Mouse (Mus musculus): ENCODE results near the gene Ercc4. TPM values are rescaled to one million over a fixed set of nuclear protein-coding genes. Genes with fewer than 3 reads are reported as not detected.
A peak's percentile ranks its signal among the peaks of the same experiment; 100 is the strongest.

The Ercc4 gene
- polyA plus RNA-seq, 1 experiment from 2014 or later, result 13.6 TPM

- H3K4me1 ChIP-seq (replicated peaks; ENCODE audit: control insufficient read depth, insufficient read depth, low read length), result peaks cover 7% of the 10 kb centered on the region; the same call in 1 of the 2 replicates
- H3K4me2 ChIP-seq (ENCODE audit: low read depth, low read length), result no peak overlapping the region
- ATAC-seq (ENCODE audit: low read depth), result no peak
- no peaks in the 10 kb centered on the region for H3K36me3 ChIP-seq (ENCODE audit: control insufficient read depth, insufficient read depth, low read length)
- 63% methylated on average over 3 of the region's 3 CpGs for WGBS
- no peak overlapping the region for H3K4me3 ChIP-seq (ENCODE audit: low read length)
- no peaks in the 10 kb centered on the region for H3K9me3 ChIP-seq (ENCODE audit: control insufficient read depth, low read length)
- H3K27ac ChIP-seq (ENCODE audit: low read length), result no peak overlapping the region
- H3K27me3 ChIP-seq (ENCODE audit: control insufficient read depth, insufficient read depth, low read depth, low read length), result no peaks in the 10 kb centered on the region
- H3K9ac ChIP-seq (ENCODE audit: low read length), result no peak overlapping the region
Measured at GRCm38 (mm10) chr16:13158153-13158670, 48.7 kb downstream of the Ercc4 start.

- Histone ChIP-seq H3K9ac (ENCODE audit: low read length) (no peak overlapping the region), H3K9me3 (ENCODE audit: control insufficient read depth, low read length) (no peaks in the 10 kb centered on the region), H3K36me3 (ENCODE audit: control insufficient read depth, insufficient read depth, low read length) (no peaks in the 10 kb centered on the region), H3K4me3 (ENCODE audit: low read length) (no peak overlapping the region), H3K4me1 (replicated peaks; ENCODE audit: control insufficient read depth, insufficient read depth, low read length) (peaks cover 7% of the 10 kb centered on the region; the same call in 1 of the 2 replicates), H3K27ac (ENCODE audit: low read length) (no peak overlapping the region), H3K27me3 (ENCODE audit: control insufficient read depth, insufficient read depth, low read depth, low read length) (no peaks in the 10 kb centered on the region), H3K4me2 (ENCODE audit: low read depth, low read length) (peak overlapping the region; percentile 65)
- ATAC-seq (ENCODE audit: low read depth), result peak; percentile 88
- whole genome bisulfite sequencing, result 18% methylated on average over 13 of the region's 13 CpGs
Measured at GRCm38 (mm10) chr16:13158906-13159889, 49.7 kb downstream of the Ercc4 start.

GRCm38 (mm10) chr16:13159927-13160644 lies 50.6 kb downstream of the Ercc4 start:
- Histone ChIP-seq H3K4me2 (ENCODE audit: low read depth, low read length) (peak overlapping the region; percentile 65), H3K9me3 (ENCODE audit: control insufficient read depth, low read length) (no peaks in the 10 kb centered on the region), H3K36me3 (ENCODE audit: control insufficient read depth, insufficient read depth, low read length) (no peaks in the 10 kb centered on the region), H3K27me3 (ENCODE audit: control insufficient read depth, insufficient read depth, low read depth, low read length) (no peaks in the 10 kb centered on the region), H3K4me1 (replicated peaks; ENCODE audit: control insufficient read depth, insufficient read depth, low read length) (peaks cover 7% of the 10 kb centered on the region; the same call in 1 of the 2 replicates), H3K4me3 (ENCODE audit: low read length) (peak overlapping the region; percentile 47), H3K9ac (ENCODE audit: low read length) (peak overlapping the region; percentile 56; the same call in 1 of the 2 replicates), H3K27ac (ENCODE audit: low read length) (0 out of 2 replicates have a peak overlapping the region, but pooled peaks have one; percentile 8)
- ATAC-seq (ENCODE audit: low read depth), result peak; percentile 96
- 4% methylated on average over 29 of the region's 29 CpGs for WGBS

GRCm38 (mm10) chr16:13161516-13161915 lies 52.0 kb downstream of the Ercc4 start:
- Histone ChIP-seq H3K9me3 (ENCODE audit: control insufficient read depth, low read length) (no peaks in the 10 kb centered on the region), H3K27me3 (ENCODE audit: control insufficient read depth, insufficient read depth, low read depth, low read length) (no peaks in the 10 kb centered on the region), H3K4me1 (replicated peaks; ENCODE audit: control insufficient read depth, insufficient read depth, low read length) (peaks cover 7% of the 10 kb centered on the region; the same call in 1 of the 2 replicates), H3K9ac (ENCODE audit: low read length) (no peak overlapping the region), H3K36me3 (ENCODE audit: control insufficient read depth, insufficient read depth, low read length) (no peaks in the 10 kb centered on the region), H3K4me3 (ENCODE audit: low read length) (no peak overlapping the region), H3K4me2 (ENCODE audit: low read depth, low read length) (no peak overlapping the region), H3K27ac (ENCODE audit: low read length) (no peak overlapping the region)
- no peak for ATAC-seq (ENCODE audit: low read depth)
- WGBS, result 76% methylated on average over 5 of the region's 5 CpGs

- Histone ChIP-seq H3K4me1 (replicated peaks; ENCODE audit: control insufficient read depth, insufficient read depth, low read length) (no peaks in the 10 kb centered on the region), H3K27ac (ENCODE audit: low read length) (no peak overlapping the region), H3K4me3 (ENCODE audit: low read length) (no peak overlapping the region), H3K4me2 (ENCODE audit: low read depth, low read length) (no peak overlapping the region), H3K9ac (ENCODE audit: low read length) (no peak overlapping the region), H3K27me3 (ENCODE audit: control insufficient read depth, insufficient read depth, low read depth, low read length) (no peaks in the 10 kb centered on the region), H3K9me3 (ENCODE audit: control insufficient read depth, low read length) (no peaks in the 10 kb centered on the region), H3K36me3 (ENCODE audit: control insufficient read depth, insufficient read depth, low read length) (no peaks in the 10 kb centered on the region)
- WGBS, result 71% methylated on average over 3 of the region's 3 CpGs
- no peak for ATAC-seq (ENCODE audit: low read depth)
Measured at GRCm38 (mm10) chr16:13167731-13168130, 58.2 kb downstream of the Ercc4 start.

GRCm38 (mm10) chr16:13173055-13173742 lies 63.7 kb downstream of the Ercc4 start:
- no peak overlapping the region for H3K4me2 ChIP-seq (ENCODE audit: low read depth, low read length)
- H3K4me1 ChIP-seq (replicated peaks; ENCODE audit: control insufficient read depth, insufficient read depth, low read length), result no peaks in the 10 kb centered on the region; the same call in 1 of the 2 replicates
- no peak overlapping the region for H3K27ac ChIP-seq (ENCODE audit: low read length)
- H3K9me3 ChIP-seq (ENCODE audit: control insufficient read depth, low read length), result no peaks in the 10 kb centered on the region
- ATAC-seq (ENCODE audit: low read depth), result no peak
- no peaks in the 10 kb centered on the region for H3K27me3 ChIP-seq (ENCODE audit: control insufficient read depth, insufficient read depth, low read depth, low read length)
- H3K9ac ChIP-seq (ENCODE audit: low read length), result no peak overlapping the region
- H3K4me3 ChIP-seq (ENCODE audit: low read length), result no peak overlapping the region
- 72% methylated on average over 5 of the region's 5 CpGs for WGBS
- no peaks in the 10 kb centered on the region for H3K36me3 ChIP-seq (ENCODE audit: control insufficient read depth, insufficient read depth, low read length)

GRCm38 (mm10) chr16:13182526-13182925 lies 73.0 kb downstream of the Ercc4 start:
- H3K4me1 ChIP-seq (replicated peaks; ENCODE audit: control insufficient read depth, insufficient read depth, low read length), result no peaks in the 10 kb centered on the region
- no peak overlapping the region for H3K27ac ChIP-seq (ENCODE audit: low read length)
- no peaks in the 10 kb centered on the region for H3K36me3 ChIP-seq (ENCODE audit: control insufficient read depth, insufficient read depth, low read length)
- no peaks in the 10 kb centered on the region for H3K27me3 ChIP-seq (ENCODE audit: control insufficient read depth, insufficient read depth, low read depth, low read length)
- H3K4me3 ChIP-seq (ENCODE audit: low read length), result no peak overlapping the region
- no peak overlapping the region for H3K9ac ChIP-seq (ENCODE audit: low read length)
- 92% methylated on average over 5 of the region's 5 CpGs for WGBS
- ATAC-seq (ENCODE audit: low read depth), result no peak
- H3K4me2 ChIP-seq (ENCODE audit: low read depth, low read length), result no peak overlapping the region
- H3K9me3 ChIP-seq (ENCODE audit: control insufficient read depth, low read length), result no peaks in the 10 kb centered on the region; the same call in 1 of the 2 replicates

GRCm38 (mm10) chr16:13183182-13183742 lies 73.8 kb downstream of the Ercc4 start:
- Histone ChIP-seq H3K4me2 (ENCODE audit: low read depth, low read length) (no peak overlapping the region), H3K9ac (ENCODE audit: low read length) (no peak overlapping the region), H3K27me3 (ENCODE audit: control insufficient read depth, insufficient read depth, low read depth, low read length) (no peaks in the 10 kb centered on the region), H3K36me3 (ENCODE audit: control insufficient read depth, insufficient read depth, low read length) (no peaks in the 10 kb centered on the region), H3K27ac (ENCODE audit: low read length) (no peak overlapping the region), H3K4me1 (replicated peaks; ENCODE audit: control insufficient read depth, insufficient read depth, low read length) (no peaks in the 10 kb centered on the region), H3K4me3 (ENCODE audit: low read length) (no peak overlapping the region), H3K9me3 (ENCODE audit: control insufficient read depth, low read length) (no peaks in the 10 kb centered on the region; the same call in 1 of the 2 replicates)
- WGBS, result 79% methylated on average over 4 of the region's 4 CpGs
- ATAC-seq (ENCODE audit: low read depth), result no peak

Measured in lung, embryonic 16.5 days (tissue).